Mouse (Mus musculus) kidney, adult 2 months (tissue): ENCODE results near the gene Wfdc16. TPM values are rescaled to one million over a fixed set of nuclear protein-coding genes. Genes with fewer than 3 reads are reported as not detected.
A peak's percentile ranks its signal among the peaks of the same experiment; 100 is the strongest.

Experiments
- DNase-seq: peaks from one replicate; pipeline ENCODE4 v3.0.0; 2021
- H3K27ac ChIP-seq: fragments of 200-500 bp; 2 replicates; pipeline ENCODE4 v1.5.1; 2012; ENCODE audit warnings: low read depth, low read length, control low read depth, inconsistent platforms; ENCODE audit not compliant: insufficient read depth
- H3K27me3 ChIP-seq: fragments of 200-500 bp; replicated peaks from 2 replicates; pipeline ENCODE4 v1.6.1; 2012; ENCODE audit warnings: mild to moderate bottlenecking, moderate library complexity, low read length, inconsistent platforms; ENCODE audit not compliant: control insufficient read depth, insufficient read depth
- H3K36me3 ChIP-seq: fragments of 200-500 bp; 2 replicates; pipeline ENCODE4 v1.6.1; 2012; ENCODE audit warnings: mild to moderate bottlenecking, moderate library complexity, low read length, inconsistent platforms; ENCODE audit not compliant: control insufficient read depth, insufficient read depth
- H3K4me1 ChIP-seq: fragments of 200-500 bp; 2 replicates; pipeline ENCODE4 v1.6.1; 2011; ENCODE audit warnings: low read length; ENCODE audit not compliant: control insufficient read depth, insufficient read depth
- H3K4me3 ChIP-seq: fragments of 200-500 bp; 2 replicates; pipeline ENCODE4 v1.5.1; 2011; ENCODE audit warnings: mild to moderate bottlenecking, low read depth, low read length, control low read depth; ENCODE audit not compliant: insufficient read depth
- CTCF ChIP-seq: fragments of 200-500 bp; conservative IDR thresholded peaks from 2 replicates; pipeline ENCODE4 v1.5.1; 2011; ENCODE audit warnings: low read depth, mild to moderate bottlenecking, control low read depth, low read length, moderate library complexity, mixed read lengths; ENCODE audit not compliant: insufficient read depth, insufficient read length
- POLR2A ChIP-seq: fragments of 200-500 bp; IDR thresholded peaks from one replicate; pipeline ENCODE4 v1.6.1; 2011; ENCODE audit warnings: low read depth, low read length, control low read depth
- WGBS: fragments of 180-500 bp; shearing (Covaris S2); methylation state at CpG from one replicate; pipeline ENCODE4 v1.1.7; 2018; 5-methylcytosine and 5-hydroxymethylcytosine counted together
- polyA plus RNA-seq: library from polyadenylated mRNA; depleted of rRNA; stranded (reverse); fragments of >200 nt; gene quantifications from 2 replicates; pipeline ENCODE4 v1.2.3, GENCODE M21; 2012

The Wfdc16 gene
- polyA plus RNA-seq, 1 experiment, result 10.3 TPM

- TF ChIP-seq POLR2A, result no peak
- TF ChIP-seq CTCF, result no peak
- Histone ChIP-seq H3K4me1 (no peaks in the 10 kb centered on the region), H3K27ac (no peak overlapping the region), H3K4me3 (no peak overlapping the region), H3K27me3 (no peaks in the 10 kb centered on the region), H3K36me3 (no peaks in the 10 kb centered on the region)
- no peak for DNase-seq
- WGBS, result 19% methylated on average over 1 of the region's 1 CpGs
Measured at GRCm38 (mm10) chr2:164670938-164671337, 32.3 kb upstream of the Wfdc16 start.

DNA sequence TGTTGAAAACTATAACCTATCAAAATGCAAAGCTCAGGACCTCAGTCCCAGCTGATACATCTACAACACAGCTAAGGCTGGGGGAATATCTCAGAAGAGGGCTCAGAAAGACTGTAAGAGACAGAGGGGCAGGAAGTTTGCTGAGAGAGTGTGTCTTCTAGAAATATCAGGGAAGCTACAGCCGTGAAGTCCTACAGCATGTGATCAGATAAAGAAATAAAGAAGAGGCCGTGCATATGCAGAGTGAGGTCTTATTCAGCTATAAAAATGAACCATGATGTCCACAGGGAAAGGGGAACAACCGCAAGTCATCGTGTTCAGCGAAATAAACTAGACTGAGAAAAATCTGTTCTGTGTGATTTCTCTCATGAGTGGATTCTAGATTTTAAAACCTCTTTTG, 31.7 kb upstream of the Wfdc16 start:
- no peak for TF ChIP-seq POLR2A
- no peak for TF ChIP-seq CTCF
- 81% methylated on average over 5 of the region's 5 CpGs for WGBS
- no peaks in the 10 kb centered on the region for H3K36me3 ChIP-seq
- no peaks in the 10 kb centered on the region for H3K4me1 ChIP-seq
- no peak overlapping the region for H3K27ac ChIP-seq
- no peak for DNase-seq
- H3K4me3 ChIP-seq, result no peak overlapping the region
- H3K27me3 ChIP-seq, result no peaks in the 10 kb centered on the region

DNA sequence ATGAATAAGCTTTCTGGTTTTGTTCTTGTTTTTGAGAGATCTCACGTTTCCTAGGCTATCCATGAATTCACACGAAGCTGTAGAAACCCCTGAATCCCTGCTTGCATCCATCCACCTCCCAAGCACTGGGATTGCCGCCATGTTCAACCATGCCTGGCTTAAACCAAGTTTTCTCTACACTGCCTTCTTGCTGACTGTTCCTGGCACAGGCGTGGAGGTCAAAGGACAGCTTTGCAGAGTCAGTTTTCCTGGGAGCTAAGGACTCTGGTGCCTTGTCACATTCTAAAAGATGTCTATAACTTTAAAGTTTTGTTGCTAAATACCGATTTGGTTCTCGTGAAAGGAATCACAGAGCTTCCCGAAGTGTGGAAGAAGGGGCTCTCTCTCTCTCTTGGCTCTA, 26.3 kb upstream of the Wfdc16 start:
- no peak overlapping the region for H3K27ac ChIP-seq
- DNase-seq, result peak; percentile 71
- TF ChIP-seq POLR2A, result no peak
- TF ChIP-seq CTCF, result no peak

DNA sequence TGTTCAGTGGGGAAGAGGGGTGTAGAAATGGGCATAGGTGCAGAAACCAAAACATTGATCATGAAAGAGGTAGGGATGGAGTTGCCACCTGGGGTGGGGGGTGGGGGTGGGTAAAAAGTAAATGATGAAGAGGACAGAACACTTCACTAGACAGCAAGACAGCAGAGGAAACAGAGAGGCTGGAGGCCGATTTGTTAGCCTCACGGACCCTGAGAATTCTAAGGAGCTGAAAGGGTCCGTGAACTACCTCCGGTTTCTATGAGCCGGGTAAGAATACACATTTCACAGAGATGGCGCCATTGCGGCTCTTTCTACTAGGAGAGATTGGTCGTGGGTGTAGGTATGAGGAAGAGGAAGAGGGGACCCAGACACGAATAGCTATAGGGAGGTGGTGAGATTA, 17.9 kb upstream of the Wfdc16 start, which contains the start of gene Wfdc9:
Gene Wfdc9 (minus strand): TSS at position 101 of the 400 bp plus-strand sequence.
- Histone ChIP-seq H3K27me3 (no peaks in the 10 kb centered on the region), H3K36me3 (no peaks in the 10 kb centered on the region), H3K27ac (no peak within 1 kb of the TSS), H3K4me3 (no peak within 1 kb of the TSS), H3K4me1 (no peaks in the 10 kb centered on the region)
- no peak for DNase-seq
- 86% methylated on average over 9 of the region's 9 CpGs for WGBS
- TF ChIP-seq POLR2A, result no peak
- TF ChIP-seq CTCF, result no peak

More for the DNA sequence above, 26.3 kb upstream of the Wfdc16 start:
- Histone ChIP-seq H3K36me3 (no peaks in the 10 kb centered on the region), H3K27me3 (no peaks in the 10 kb centered on the region), H3K4me1 (no peaks in the 10 kb centered on the region), H3K4me3 (no peak overlapping the region)
- WGBS, result 74% methylated on average over 7 of the region's 7 CpGs

GRCm38 (mm10) chr2:164655858-164656257, 17.3 kb upstream of the Wfdc16 start, which contains the start of gene Wfdc10:
Wfdc10 (plus strand) TSS chr2:164656046.
- H3K4me1 ChIP-seq, result no peaks in the 10 kb centered on the region
- WGBS, result 17% methylated on average over 11 of the region's 11 CpGs
- TF ChIP-seq CTCF (peak; percentile 79), POLR2A (no peak)
- DNase-seq, result peak; percentile 41
- no peak within 1 kb of the TSS for H3K4me3 ChIP-seq
- H3K36me3 ChIP-seq, result no peaks in the 10 kb centered on the region
- H3K27me3 ChIP-seq, result no peaks in the 10 kb centered on the region
- H3K27ac ChIP-seq, result no peak within 1 kb of the TSS

DNA sequence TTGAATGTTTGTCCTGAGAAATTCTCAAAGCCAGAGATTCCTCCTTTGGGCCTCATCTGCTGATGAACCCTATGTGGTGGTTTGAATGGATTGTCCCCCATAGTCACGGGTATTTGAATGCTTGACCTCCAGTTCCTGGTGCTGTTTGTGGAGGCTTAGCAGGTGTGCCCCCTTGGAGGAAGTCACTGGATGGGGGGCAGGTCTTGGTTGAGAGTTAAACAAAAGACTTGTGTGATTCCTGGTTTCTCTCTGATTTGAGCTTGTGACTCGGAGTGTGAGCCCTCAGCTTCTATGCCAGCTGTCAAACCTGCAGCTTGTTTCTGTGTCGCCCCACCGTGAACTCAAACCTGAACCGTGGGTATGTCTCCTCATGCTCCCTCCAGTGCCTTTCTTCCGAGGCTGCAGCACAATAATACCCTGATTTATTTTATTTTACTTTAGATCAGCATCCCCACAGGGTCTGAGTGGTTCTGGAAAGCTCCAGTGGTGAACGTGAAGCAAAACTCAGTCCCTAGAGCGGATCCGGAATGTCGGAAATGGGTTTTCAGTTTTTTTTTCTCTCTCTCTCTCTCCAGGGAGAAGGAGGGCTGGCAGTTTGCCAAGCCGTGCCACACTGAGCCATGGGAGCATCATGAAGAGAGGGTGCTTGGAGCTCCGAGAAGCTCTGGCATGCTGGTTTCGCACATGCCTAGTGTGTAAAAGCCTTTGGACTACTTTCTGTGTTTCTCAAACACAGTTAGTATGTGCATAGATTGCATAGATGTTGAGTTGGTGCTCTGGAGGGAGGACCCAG, 3.5 kb upstream of the Wfdc16 start:
- DNase-seq, result peak; percentile 5
- no peaks in the 10 kb centered on the region for H3K36me3 ChIP-seq
- TF ChIP-seq CTCF (no peak), POLR2A (no peak)
- peaks cover 9% of the 10 kb centered on the region for H3K4me1 ChIP-seq
- no peak overlapping the region for H3K4me3 ChIP-seq
- WGBS, result 79% methylated on average over 13 of the region's 13 CpGs
- H3K27me3 ChIP-seq, result no peaks in the 10 kb centered on the region
- no peak overlapping the region for H3K27ac ChIP-seq

- TF ChIP-seq POLR2A, result no peak
- no peak for TF ChIP-seq CTCF
- H3K27ac ChIP-seq, result peak overlapping the region; percentile 22; the same call in 1 of the 2 replicates
- WGBS, result 32% methylated on average over 7 of the region's 7 CpGs
- no peaks in the 10 kb centered on the region for H3K27me3 ChIP-seq
- DNase-seq, result peak; percentile 53
- H3K4me3 ChIP-seq, result no peak overlapping the region
- no peaks in the 10 kb centered on the region for H3K36me3 ChIP-seq
- peaks cover 9% of the 10 kb centered on the region for H3K4me1 ChIP-seq
Measured at GRCm38 (mm10) chr2:164641129-164641528, 2.5 kb upstream of the Wfdc16 start.
